Mouse (Mus musculus) c-Kit-negative CD71-positive TER-119-positive erythroid progenitor cells, embryonic 14.5 days (primary cell): ENCODE measurements around the gene 2310003L06Rik.

Experiments
- DNase-seq: peaks from one replicate; pipeline ENCODE4 v3.0.0-alpha.2; 2013; ENCODE audit warnings: low read depth, low spot score

2310003L06Rik gene

DNA sequence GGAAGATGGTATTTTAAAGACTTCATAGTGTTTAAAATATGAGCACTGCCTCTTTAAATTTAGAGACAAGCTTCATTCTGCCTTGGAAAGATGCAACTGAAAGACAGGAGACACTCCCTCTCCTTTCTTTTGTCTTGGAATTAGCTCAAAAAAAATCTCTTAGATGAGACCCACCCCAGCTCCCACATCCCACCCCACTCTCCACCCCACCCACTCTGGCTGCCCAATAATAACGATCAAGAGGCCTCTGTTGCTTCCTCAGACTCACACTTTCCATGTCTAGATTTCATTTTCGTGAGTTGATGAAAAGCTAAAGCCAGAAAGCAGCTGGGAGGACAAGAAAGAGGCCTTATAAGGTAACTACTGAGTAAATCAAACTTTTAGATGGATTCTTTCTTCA lies at the start of gene 2310003L06Rik, which contains the start of gene Gm28434:
2310003L06Rik (plus strand) TSS at position 259 of the 400 bp plus-strand sequence.
Gm28434 (plus strand) TSS at position 317 of the 400 bp plus-strand sequence.
- DNase-seq = no peak

DNA sequence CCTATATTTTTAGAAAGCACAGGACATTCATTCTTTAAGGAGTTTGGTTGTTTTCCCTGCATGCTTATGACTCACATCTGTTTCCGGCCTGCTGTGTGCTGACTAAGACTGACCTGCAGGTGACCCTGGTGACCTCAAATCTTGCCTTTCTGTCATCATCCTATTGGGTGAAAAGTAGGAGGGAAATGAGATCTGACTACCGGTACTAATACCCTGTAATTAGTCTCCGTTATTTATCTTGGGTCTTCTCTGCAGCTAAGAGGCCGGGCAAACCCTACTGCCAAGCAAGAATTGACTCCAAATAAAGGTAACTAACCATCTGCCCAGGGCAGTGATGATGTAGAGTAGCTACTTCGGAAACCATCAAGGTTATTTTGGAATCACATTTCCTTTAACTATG lies 43.9 kb upstream of the 2310003L06Rik start, which contains the start of gene Csn3:
Csn3 (plus strand) TSS at position 208 of the 400 bp plus-strand sequence.
- no peak for DNase-seq

DNA sequence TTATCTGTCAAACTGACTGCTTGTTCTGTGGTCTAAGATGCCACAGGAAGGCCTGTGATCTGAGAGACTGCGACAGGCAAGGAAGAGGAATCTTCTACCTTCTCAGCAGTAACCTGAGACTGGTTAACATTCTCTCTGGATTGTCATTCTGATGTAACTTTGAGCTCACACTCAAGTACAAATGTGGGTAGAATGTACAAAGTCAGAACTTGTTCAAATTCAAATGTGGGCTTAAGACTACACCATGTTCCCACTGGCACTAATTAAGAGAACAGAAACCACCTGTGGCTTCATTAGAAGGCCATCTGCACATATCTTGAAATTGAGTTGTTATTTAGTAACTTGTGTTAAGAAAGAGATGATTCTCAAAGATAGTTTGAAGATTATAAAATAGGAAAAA lies 37.7 kb upstream of the 2310003L06Rik start:
- DNase-seq = no peak

DNA sequence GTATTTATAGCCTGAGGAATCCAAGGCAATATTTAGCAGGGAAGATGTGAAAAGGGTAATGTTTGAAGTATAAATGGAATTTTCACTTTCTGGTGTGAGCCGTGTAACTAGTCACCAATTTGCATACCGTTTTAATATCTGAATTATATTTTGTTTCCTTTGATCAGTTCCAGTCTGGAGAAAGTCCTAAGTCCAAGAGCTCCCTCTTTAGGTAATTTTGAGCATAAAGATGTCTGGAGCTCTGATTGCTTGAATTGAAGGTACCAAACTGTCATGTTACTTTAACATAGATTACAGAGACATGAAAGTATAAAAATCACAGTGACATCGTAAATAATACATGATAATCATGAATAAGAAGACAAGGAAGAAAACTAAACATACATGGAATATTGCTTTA lies 28.5 kb upstream of the 2310003L06Rik start:
- no peak for DNase-seq

DNA sequence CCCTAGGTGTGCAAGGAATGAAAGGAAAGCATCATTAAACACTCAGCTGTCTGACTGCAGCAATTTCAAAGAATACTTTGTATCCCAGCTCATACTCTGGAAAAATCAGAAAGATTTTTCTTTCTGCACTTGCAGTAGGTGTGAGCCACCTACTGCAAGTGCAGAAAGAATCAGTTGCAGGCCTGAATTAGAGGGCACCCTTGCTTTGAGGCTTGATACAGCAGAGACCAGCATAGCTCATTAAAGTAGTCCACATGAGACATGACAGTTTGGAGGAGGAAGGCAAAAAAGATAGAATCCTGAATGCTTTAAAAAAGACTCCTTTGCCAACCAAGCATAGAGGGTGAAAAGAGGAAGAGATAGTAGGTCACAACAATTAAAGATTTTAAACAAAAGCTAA lies 26.7 kb upstream of the 2310003L06Rik start:
- no peak for DNase-seq

DNA sequence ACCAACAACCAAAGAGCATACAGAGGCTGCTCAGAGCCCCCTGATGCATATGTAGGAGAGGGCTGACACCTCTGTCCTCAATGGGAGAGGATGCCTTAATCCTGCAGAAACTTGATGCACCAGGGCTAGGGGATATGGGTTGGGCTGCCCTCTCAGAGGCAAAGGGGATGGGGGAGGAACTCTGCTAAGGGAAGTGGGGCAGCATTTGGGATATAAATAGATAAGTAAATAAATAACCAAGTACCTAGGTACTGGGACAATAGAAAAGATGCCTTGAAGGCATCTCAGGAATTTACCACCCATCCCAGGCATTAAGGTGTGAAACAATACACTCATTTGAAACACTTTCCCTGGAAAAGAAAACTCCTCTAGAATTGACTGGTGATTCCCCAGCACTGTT lies 17.4 kb upstream of the 2310003L06Rik start:
- DNase-seq = no peak

DNA sequence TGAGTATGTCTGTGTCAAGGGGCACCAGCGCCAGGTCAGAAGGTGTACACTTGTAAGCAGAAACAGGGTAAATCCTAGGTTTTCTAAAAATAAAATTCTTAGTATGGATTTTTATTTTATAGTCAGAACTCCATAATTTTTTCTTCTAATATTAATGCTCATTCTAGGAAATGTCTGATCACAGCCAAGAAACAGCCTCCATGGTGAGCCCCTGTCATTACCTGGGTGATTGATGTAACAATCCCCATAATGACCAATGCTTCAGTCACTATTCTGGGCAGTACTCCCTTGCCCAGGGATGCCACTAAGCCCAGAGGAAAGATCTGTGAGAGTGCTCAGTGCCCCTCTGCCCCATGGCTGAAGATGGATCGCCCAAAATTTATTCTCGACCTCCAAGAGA lies 9.9 kb downstream of the 2310003L06Rik start, which contains the start of gene Cabs1:
Cabs1 (plus strand) TSS at position 301 of the 400 bp plus-strand sequence.
- DNase-seq = no peak

DNA sequence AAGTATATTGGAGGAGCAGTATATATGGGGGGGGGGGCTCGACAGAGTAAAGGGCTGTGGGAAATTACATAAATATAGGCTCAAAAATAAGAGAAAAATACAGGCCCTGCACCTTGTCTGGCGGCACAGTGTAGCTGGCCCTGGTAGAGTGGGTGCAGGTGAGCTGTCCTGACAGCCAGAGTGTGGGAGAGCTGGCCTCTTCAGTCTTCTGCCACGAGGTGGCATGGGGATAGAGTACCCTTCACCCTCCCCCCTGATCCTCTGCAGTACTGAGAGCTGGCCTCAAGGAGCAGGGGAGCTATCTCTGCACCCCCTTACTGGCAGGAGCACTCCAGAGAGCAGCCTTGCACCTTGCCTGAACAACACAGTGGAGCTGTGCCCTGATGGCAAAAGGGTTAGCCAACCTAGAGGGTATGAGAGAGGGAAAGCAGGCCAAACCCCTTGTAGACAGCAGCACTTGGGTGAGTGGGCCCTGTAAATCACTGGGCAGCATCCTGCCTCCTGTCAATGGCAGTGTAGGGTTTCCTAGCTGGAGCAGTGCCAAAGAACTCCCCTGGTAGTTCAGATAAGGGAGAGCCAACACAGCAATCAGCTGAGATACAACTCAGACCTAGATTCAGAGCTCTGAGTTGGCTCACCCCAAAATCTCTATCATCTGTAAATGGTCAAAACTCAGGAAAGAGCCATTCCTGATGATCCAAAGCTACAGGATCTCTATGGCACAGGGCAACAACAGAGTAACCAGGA lies 13.4 kb downstream of the 2310003L06Rik start:
- no peak for DNase-seq

DNA sequence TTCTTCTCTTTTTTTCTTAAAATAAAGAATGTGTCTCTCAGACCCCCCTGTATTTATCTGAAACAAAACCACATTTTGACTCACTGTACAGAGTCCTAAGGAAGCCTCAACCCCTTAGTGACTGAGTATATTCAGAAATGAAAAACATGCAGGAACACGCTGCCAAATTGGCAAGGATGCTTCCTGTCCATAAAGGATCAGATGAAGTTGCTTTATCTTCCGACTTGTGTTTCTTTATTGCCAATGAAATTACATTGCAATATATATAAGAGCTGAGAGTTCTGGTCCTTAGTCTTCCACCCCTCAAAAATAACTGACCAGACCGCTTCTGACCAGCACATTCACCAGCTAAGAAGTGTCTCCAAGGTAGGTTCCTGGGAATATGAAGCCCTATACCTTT lies 33.0 kb downstream of the 2310003L06Rik start, which contains the start of gene Smr3a:
Smr3a (plus strand) TSS at position 301 of the 400 bp plus-strand sequence.
- no peak for DNase-seq

DNA sequence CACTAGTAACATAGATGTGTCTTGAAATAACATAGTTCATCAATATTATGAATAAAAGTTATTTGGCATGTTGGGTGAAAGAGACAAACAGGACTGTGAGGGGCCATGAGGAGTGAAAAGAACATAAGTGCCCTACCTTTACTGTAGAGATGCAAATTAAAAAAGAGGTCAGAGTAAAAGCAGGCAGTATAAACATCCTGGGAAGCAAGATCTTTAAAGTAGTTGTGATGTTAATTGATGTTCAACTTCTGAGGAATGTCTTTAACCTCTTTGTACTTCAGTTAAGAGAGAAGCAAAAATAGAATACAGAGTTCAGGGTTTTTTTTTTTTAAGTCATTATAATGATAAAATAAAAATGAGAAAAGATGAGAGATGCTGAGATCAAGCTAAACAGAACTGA lies 36.0 kb downstream of the 2310003L06Rik start:
- no peak for DNase-seq
